Mouse (Mus musculus): ENCODE data around the gene Nhlrc4. TPM values are rescaled to one million over a fixed set of nuclear protein-coding genes. Genes with fewer than 3 reads are reported as not detected.
A peak's percentile ranks its signal among the peaks of the same experiment; 100 is the strongest.

Gene Nhlrc4
- polyA plus RNA-seq, 3 experiments from 2014 or later: not detected

DNA sequence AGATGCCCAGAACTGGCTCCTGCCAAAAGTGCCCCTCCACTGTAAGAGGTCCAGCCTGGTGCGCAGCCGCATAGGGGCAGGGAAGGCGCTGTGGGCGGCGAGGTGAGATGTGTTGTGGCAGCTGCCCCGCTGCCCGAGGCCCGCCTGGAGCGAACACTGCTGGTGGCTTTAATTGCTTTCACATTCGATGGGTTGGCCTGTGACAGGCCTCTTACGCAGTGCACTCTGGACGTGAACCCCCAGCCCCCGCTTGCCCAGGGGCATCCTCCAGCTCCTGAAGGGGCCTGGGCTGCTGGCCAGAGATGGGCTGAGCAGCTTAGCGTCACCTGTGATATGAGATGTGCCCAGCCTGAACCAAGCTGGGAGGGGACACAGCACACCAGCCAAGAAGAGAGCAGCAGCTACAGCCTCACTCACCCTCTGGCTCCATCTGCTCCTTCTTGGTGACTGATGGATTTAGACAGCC is 12.9 kb upstream of the Nhlrc4 start:
- no peak for ATAC-seq

DNA sequence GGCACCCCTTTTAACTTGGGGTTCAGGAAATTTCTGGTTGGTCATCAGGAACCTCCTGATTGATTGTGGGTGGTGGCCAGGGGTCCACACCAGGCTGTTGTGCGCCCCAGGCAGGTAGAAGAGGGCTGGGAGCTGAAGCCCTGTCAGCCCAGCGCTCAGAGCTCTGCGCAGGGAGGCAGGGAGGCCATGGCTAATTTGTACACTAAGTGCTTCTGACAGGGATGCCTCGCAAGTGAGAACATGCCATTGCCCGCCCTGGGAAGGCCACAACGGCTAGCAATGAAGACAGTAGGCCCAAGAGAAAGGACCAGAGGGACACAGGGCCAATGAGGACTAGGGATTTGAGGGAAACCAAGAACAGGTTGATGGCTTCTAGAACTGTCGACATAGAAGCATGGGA is 11.9 kb upstream of the Nhlrc4 start:
- no peak for ATAC-seq

DNA sequence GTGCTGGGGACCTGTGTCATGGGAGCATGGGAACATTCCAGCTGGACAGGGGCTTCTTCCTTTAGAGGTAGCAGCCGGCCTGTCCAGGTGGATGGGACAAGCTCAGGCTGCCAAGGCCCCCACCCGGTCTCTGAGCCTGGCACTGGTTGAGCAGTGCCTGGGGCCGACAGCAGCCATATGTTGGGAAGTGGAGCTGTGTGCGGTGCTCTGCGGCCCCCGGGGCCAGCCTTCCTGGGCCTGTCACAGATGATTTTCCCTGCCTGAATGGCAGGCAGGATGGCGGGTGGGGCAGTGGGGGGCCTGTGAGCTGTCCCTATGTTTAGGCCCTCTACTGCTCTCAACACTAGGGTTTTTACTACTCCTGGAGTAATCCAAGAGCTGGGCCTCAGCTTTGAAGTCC is 11.4 kb upstream of the Nhlrc4 start:
- ATAC-seq: no peak

DNA sequence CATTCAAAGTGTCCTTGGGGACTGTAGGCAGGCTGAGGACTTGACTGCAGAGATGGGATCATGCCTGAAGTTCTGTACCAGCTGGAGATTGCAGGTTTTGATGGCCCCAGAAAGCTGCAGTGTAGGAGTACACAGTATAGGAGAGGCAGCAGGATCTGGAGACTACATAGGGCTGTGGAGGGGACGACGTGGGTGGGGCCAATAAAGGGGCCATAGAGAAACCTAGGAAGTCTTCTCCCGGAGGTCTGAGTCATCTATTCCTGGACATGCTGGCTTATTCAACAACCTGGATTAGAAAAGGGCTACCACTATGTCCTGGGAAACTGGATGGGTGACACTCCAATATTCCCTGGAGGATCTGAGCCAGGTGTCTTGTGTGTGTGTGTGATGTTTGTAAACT is 11.0 kb upstream of the Nhlrc4 start:
- ATAC-seq: no peak

DNA sequence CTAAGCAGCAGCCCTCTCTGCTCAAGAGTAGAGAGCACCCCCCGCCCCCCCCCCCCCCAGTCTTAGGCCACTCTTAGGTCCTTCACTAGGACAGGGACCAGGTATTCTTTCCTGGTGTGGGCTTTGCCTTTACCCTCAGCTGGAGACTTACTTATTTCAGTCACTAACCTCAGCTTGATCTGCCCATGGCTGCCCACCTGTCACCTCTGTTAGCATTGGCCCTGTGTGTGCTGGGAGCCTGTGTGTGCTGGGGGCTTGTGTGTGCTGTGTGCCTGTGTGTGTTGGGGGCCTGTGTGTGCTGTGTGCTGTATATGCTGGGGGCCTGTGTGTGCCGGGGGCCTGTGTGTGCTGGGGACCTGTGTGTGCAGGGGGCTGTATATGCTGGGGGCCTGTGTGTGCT is 9.9 kb upstream of the Nhlrc4 start:
- ATAC-seq: no peak

DNA sequence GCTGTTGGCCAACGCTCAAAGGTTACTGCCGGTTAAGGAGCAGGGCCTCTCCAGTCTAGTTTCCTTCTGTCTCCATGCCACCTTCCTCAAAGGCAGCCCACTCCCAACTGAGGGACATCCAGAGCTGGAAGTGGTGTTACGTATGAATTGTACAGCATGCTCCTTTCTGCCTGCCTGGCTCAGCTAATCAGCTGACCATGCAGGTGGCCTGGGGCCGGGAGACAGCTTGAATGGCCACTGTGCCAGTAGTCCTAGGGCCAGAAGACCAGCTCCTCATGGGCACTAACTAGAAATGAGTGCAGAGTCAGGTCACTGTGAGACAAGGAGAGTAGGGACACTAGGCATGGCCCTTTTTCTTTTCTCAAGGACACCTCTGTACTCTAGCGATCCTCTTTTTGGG is 8.4 kb upstream of the Nhlrc4 start:
- ATAC-seq: no peak

DNA sequence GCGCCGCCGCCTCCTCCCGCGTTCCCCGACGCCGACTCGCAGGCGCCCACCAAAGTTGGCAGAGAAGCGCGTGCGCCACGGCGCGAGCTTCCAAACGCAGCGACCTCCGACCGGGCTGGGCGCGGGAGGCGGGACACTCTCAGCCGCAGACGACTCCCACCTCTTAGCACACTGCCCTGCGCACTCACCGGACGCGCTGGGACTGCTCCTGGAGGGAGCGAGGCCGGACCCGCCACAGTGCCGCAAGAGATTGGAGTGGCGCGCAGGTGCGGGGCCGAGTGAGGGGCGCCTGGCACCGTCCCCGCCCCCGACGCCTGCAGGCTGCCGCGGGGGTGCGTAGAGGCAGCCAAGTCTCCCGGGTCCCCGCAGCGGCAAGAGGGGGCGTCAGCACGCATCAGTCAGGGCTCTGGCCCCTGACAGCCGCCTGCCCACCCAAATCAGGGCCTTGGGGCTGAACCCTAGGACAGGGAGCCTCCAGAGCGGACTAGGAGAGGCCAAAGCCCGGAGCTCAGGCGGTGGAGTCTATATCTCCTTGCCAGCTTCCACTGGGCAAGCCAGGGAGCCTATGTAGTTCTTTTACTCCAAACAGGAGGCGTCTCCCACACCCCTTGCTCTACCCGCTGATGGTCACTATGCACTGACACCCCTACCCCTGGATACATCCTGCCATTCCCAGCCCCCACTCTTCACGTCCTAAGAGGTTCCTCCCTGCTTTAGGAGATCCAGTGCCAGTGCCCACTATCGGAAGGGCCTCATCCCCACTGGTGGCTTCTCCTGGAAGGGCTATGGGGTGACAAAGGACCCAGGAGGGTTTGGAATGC is 7.3 kb upstream of the Nhlrc4 start, which contains the start of gene A930017K11Rik:
A930017K11Rik (minus strand) TSS at position 763 of the 821 bp plus-strand sequence.
- ATAC-seq: no peak

DNA sequence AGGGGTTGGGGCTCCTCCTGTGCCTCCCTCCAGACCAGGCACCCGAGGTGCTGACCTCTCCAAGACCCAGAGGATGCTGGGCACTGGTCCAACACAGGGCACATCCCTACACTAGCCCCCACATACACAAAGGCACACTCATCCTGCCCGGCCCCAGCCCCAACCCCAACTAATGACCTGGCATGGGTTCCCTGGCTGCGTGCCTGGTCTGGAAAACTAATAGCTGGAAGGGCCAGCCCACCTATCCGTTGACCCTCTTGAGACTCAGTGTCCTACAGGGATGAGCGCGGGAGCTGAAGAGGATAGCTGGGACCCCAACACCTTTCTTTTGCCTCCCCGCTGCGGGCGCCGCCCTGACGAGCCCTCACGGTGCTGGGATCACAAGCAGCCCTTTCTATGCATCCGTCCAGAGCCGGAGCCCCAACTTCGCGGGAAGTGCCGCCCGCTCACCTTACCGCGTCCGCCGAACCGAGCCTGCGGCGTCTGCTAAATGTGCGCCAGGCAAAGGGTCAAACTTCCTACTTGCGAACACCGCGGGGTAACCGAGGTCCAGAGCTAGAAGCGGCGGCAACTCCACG is 6.6 kb upstream of the Nhlrc4 start:
- ATAC-seq: no peak

DNA sequence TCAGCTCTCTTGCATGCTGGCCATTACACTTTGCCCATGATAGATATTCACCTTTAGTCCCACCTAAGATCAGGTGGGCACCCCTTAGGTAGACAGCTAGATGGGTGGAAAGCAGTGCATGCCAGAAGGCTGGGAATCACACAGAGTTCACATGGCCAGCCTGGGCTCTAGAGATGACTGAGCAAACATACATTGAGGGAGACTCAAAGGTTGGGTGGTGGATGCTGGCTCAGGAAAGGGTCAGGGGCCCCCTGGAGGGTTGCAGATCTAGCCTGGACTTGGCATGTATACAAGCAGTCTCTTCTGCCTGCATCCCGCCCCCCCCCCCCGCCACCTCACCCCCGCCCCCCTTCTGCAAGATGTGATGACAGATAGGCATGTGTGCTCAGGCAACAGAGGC is 5.9 kb upstream of the Nhlrc4 start:
- ATAC-seq: no peak

DNA sequence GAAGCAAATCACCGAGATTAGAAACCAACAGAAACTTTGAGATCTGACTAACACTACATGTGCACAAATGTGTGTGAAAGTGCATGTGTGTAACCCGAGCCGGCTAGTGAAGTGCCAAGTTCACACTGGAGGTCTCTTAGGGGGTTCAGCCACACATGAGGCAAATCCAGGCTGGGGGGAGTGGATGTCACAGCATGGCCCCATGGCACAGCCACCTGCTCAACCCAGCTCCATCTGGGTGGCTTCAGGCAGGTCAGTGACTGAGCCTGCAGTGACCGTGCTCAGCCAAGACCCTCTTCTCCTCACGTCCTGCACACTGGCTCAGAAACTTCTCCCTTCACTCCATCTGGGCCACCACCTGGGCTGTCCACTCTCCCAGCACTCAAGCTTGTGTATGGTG is 5.2 kb upstream of the Nhlrc4 start:
- no peak for ATAC-seq

DNA sequence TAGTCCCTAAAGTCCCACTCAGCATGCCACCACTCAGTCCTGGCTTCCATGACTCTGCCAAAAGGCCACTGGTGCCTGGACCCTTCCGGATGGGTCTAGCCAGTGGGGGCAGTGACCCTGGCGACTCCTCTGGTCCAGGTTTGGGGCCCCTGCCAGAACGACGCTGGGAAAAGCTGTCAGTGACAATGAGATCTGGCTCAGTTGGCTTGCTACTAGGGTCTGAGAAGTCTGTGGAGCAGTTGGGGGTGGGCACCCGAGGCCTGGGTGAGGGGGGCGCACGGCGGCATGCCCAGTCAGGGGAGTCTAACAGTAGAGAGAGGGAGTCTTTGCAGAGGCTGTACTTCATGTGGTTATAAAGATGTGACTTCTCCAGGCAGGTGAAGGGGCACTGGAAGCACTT is 3.3 kb upstream of the Nhlrc4 start:
- no peak for ATAC-seq

DNA sequence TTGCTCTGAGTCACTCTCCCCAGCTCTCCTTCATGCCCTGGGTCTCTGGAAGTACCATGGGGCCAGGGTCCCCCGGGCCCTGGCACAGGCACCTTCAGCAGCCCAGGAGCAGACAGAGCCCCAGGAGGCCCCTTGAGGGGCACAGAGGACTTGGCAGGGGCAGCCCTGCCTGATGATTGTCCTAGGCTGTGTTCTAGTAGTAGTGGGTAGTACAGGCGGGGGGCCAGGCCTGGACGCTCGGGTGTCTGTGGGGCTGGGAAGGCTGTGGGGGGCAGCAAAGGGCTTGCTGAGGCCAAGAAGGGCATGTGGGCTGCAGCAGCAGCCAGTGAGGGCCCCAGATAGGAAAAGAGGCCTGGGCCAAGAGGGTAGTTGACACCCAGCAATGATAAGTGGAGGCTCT is 2.8 kb upstream of the Nhlrc4 start:
- ATAC-seq: no peak

DNA sequence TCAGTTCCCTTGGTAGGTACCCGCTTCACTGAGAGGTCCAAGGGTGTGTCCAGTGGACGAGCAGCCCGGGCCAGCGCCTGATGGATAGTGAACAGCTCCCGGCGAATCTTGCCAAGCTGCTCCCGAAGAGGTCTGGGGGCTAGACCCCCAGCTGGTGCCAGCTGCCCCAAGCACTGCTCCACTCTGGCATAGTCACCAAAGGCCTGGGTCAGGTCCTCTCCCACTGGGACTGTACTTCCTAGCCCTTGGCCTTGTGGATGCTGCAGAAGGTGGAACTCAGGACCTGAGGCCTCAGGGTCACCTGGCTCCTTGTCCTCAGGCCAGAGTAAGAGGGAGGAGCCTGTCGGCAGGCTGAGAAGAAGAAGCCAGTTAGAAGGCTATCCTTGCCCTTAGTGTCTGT is 2.1 kb upstream of the Nhlrc4 start:
- no peak for ATAC-seq

DNA sequence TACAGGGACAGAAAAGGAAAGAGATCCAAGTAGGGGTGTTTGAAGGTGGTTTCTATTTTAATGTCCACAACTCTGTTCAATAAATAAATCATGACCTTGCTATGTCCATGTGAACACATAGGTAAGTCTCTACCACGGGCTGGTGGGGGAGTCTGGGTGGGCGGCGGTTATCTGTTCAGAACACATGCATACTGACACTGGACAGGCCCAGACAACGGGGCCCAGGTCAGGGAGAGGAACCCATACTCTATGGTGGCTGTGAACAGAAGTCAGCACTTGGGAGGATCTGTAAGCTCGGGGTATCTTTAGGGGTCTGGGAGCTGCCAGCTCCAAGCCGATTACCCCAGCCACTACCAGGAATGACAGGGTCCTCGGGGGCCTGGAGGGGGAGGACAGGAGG is 1.6 kb upstream of the Nhlrc4 start:
- ATAC-seq: no peak

DNA sequence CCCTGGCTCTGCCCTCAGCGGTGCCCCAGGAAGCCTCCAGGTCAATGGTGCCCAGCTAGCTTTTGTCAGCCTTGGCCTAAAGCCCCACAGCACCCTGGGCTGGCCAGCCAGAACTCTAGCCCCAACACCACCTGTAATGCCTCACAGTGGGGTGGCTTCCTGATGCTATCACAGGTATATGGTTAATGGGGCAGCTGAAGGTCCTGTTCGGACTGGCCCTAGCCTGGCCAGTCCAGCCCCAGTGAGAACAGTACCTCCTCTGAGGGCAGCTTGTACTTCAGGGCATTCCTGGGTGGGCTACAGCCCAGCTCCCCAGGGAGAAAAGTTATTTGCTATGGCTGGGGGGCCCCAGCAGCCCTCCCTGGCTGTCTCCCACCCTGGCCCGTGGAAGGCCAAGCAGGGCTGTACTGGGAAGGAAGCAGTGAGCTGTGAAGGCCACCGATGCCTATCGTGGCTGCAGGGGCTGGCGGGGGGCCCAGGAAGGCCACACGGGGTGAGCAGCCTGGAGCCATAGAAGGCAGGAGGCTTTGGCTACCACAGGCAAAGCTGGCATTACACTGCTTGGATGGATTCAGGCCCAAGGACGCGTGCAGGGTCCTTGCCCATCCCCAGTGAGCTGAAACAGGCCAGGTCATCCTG is 875 bp upstream of the Nhlrc4 start:
- no peak for ATAC-seq

DNA sequence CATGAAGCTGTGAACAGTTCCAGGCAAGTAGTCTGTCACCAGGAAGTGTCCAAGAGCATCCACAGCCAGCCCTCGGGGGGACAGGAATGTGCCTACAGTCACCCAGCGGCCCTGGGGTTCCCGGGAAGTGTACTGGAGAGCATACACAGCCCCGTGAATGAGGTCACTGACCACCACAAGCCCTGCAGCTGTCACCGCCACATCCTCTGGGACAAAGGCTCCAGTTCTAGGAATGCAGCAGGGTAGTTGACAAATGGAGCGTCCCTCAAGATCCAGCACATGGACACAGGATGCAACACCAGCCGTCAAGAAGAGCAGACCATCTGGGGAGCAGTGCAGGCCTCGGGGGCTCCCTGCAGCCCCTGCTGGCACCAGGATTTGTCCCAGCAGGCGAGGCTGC is 992 bp downstream of the Nhlrc4 start:
- ATAC-seq: no peak

DNA sequence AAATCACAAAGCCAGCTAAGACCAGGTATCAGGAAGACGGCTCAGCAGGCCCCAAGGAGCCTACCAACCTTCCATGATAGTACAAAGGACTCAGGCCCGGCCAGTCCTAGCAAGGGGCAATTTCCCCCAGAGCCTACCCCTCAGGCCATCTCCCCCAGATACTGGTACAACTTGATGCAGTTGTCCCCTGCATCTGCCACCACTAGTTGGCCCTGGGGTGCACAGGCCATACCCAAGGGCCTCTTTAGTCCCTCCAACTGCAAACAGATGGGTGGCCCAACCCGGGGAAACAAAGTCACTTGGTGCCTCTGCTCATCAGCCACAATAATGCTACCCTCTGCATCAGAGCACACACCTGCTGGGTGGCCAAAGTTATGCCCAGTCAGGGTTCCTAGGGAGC is 1.5 kb downstream of the Nhlrc4 start:
- no peak for ATAC-seq

DNA sequence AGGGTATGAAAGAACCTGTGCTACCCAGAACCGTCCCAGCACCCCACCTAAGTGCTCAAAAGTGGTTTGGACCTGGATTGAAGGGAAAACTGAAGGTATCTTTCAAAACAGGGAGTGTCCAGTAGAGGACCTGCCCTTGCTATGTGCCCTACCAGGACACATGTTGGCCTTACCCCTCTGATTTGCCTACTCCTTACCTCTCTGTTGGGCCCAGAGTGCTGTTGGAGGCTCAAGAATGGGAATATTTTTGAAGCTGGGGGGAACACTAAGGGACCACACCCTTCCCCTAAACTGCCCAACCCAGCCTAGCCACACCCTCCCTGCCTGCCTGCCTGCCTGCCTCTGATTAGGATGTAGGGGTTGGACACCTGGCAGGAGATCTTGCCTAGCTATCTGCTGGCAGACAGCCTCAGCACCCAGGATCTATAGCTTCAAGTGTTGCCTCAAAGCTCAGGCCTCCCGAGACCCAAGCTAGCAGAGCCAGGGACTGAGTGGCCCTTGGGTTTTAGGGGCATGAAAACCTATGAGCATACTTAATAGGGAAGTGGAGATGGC is 2.1 kb downstream of the Nhlrc4 start:
- ATAC-seq: no peak

DNA sequence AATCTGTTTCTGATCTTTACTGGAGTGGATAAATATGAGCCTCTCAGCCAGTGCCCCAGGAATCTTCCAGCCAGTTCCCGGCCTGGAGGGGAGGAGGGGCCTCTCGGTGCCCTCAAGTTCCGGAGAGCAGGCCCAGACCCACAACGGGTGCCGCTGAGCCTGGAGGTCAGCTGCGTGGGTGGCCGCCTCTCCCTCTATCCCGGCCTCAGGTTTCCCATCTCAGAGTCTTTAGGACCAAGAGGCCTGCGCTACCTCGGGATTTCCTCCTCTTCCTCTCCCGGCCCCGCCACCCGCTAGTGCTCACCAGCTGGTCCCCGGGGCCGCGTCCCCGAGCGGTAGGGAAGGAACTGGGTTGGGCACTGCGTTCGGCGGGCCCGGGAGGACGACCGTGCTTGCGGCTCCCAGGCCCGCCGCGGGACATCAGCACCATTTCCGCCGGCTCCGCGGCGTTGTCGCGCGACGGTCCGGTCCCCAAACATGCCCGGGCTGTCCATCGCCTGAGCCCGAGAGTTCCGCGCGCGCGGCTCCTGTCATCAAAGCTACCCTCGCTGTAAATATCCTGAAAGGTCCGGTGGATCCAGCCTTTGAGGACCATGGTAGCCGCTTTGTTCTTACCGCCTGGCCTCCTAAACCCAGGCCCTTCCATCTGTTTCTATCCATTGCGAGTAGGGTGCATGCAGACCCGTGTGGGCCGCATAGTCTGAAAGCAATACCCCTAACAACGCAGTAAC is 3.1 kb downstream of the Nhlrc4 start:
- peak; percentile 58 for ATAC-seq

DNA sequence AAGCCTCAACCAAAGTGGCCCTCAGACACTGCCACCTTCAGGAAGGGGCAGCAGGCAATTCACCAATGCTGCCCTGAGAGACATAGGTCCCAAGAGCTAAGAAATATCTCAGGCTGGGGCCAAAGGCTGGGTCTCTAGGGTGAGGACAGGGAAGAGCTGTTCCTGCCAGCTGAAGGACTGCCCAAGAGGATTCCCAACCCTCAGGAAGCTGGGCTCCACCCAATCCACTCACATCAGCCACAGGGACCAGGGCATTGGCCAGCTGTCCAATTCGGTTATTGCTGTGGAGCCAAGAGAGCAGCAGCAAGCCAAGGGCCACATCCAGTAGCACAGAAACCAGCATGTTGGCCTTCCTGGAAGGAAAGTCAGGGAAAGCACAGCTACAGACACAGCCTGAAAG is 10.2 kb downstream of the Nhlrc4 start:
- ATAC-seq: no peak

DNA sequence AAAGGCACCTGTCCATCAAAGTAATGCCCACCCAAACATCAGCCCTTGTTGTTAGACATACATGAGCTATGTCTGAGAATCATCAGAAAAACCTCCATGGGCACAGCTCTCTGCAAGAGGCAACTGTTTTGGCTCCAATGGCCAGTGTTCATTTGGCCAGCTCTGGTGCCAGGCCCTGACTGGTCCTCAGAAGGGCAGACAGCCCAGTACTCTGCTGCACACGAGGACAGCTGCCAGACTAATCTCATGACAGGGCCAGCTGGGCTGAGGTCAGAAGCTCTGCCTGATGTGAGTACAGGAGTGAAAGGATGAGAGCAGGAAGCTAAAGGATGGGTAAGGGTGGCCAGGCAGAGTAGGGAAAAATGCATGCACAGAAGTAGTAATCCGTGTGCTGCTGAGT is 19.4 kb downstream of the Nhlrc4 start:
- ATAC-seq: no peak

DNA sequence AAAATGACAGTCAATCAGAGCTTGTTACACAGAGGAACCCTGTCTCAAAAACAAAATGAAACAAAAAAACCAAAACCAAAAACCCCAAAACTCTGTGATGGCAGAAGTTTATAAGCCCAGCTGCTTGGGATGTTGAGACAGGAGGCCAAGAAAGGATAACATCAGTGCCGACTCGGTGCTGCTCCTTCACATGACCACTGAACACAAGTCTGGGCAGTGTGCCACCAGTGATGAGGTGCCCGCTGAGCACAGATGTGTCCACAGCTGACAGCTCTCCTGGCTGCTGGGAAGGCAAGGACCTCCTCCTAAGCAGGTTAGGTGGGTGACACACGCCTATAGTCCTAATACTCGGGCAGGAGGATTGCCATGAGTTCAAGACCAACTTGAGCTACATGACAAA is 22.6 kb downstream of the Nhlrc4 start:
- ATAC-seq: no peak
